Mouse (Mus musculus): ENCODE data around the gene Nav2. TPM values are rescaled to one million over a fixed set of nuclear protein-coding genes. Genes with fewer than 3 reads are reported as not detected.

Gene Nav2
- polyA plus RNA-seq, 1 experiment from 2014 or later, result 4.1 TPM

GRCm38 (mm10) chr7:49163789-49164188 lies 255.3 kb downstream of the Nav2 start:
- no peaks in the 10 kb centered on the region for H3K9me3 ChIP-seq (replicated peaks; ENCODE audit: control insufficient read depth, low read length)
- H3K4me2 ChIP-seq (ENCODE audit: low read depth, low read length), result no peak overlapping the region
- no peaks in the 10 kb centered on the region for H3K36me3 ChIP-seq (ENCODE audit: control insufficient read depth, insufficient read depth)
- H3K27ac ChIP-seq (ENCODE audit: low read length), result no peak overlapping the region
- H3K4me3 ChIP-seq (ENCODE audit: low read depth, low read length), result no peak overlapping the region
- no peaks in the 10 kb centered on the region for H3K27me3 ChIP-seq (ENCODE audit: control insufficient read depth, insufficient read depth, low read depth, low read length)
- WGBS (ENCODE audit: insufficient replicate concordance), result 63% methylated on average over 11 of the region's 11 CpGs
- H3K9ac ChIP-seq (ENCODE audit: low read depth, low read length), result no peak overlapping the region
- no peak for ATAC-seq (ENCODE audit: low read depth)
- H3K4me1 ChIP-seq (ENCODE audit: control insufficient read depth, low read depth, low read length), result peaks cover 6% of the 10 kb centered on the region

DNA sequence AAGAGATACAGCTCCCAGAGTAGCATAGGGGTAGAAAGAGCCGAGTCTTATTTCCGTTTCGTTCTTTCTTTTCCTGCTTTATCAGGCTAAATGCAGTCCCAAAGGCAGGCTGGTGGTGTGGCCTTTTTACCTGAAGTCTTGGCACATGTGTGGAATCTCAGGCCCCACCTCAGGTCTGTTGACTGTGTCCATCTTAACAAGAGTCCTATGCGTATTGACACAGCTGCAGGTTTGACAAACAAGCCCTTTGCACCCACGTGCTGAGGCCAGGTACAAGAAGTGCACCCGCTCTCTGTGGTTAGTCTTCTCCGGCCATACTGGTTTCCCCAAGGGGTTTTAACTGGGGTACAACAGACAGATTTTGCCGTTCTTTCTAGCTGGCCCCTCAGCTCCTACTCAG lies 256.4 kb downstream of the Nav2 start:
- Histone ChIP-seq H3K27me3 (ENCODE audit: control insufficient read depth, insufficient read depth, low read depth, low read length) (no peaks in the 10 kb centered on the region), H3K4me1 (ENCODE audit: control insufficient read depth, low read depth, low read length) (peaks cover 6% of the 10 kb centered on the region), H3K9ac (ENCODE audit: low read depth, low read length) (no peak overlapping the region), H3K4me3 (ENCODE audit: low read depth, low read length) (no peak overlapping the region), H3K4me2 (ENCODE audit: low read depth, low read length) (no peak overlapping the region), H3K36me3 (ENCODE audit: control insufficient read depth, insufficient read depth) (no peaks in the 10 kb centered on the region), H3K9me3 (replicated peaks; ENCODE audit: control insufficient read depth, low read length) (no peaks in the 10 kb centered on the region), H3K27ac (ENCODE audit: low read length) (no peak overlapping the region)
- WGBS (ENCODE audit: insufficient replicate concordance), result 55% methylated on average over 8 of the region's 8 CpGs
- peak; percentile 57 for ATAC-seq (ENCODE audit: low read depth)

- no peak overlapping the region for H3K4me3 ChIP-seq (ENCODE audit: low read depth, low read length)
- no peak overlapping the region for H3K4me2 ChIP-seq (ENCODE audit: low read depth, low read length)
- H3K4me1 ChIP-seq (ENCODE audit: control insufficient read depth, low read depth, low read length), result no peaks in the 10 kb centered on the region
- H3K27me3 ChIP-seq (ENCODE audit: control insufficient read depth, insufficient read depth, low read depth, low read length), result no peaks in the 10 kb centered on the region
- no peak overlapping the region for H3K9ac ChIP-seq (ENCODE audit: low read depth, low read length)
- no peak overlapping the region for H3K27ac ChIP-seq (ENCODE audit: low read length)
- H3K9me3 ChIP-seq (replicated peaks; ENCODE audit: control insufficient read depth, low read length), result no peaks in the 10 kb centered on the region
- H3K36me3 ChIP-seq (ENCODE audit: control insufficient read depth, insufficient read depth), result no peaks in the 10 kb centered on the region
- no peak for ATAC-seq (ENCODE audit: low read depth)
- WGBS (ENCODE audit: insufficient replicate concordance), result 36% methylated on average over 3 of the region's 3 CpGs
These were observed 264.4 kb downstream of the Nav2 start for GRCm38 (mm10) chr7:49172926-49173325.

- no peak overlapping the region for H3K9ac ChIP-seq (ENCODE audit: low read depth, low read length)
- no peaks in the 10 kb centered on the region for H3K27me3 ChIP-seq (ENCODE audit: control insufficient read depth, insufficient read depth, low read depth, low read length)
- H3K4me1 ChIP-seq (ENCODE audit: control insufficient read depth, low read depth, low read length), result no peaks in the 10 kb centered on the region
- ATAC-seq (ENCODE audit: low read depth), result no peak
- no peaks in the 10 kb centered on the region for H3K36me3 ChIP-seq (ENCODE audit: control insufficient read depth, insufficient read depth)
- 72% methylated on average over 9 of the region's 9 CpGs for WGBS (ENCODE audit: insufficient replicate concordance)
- H3K4me2 ChIP-seq (ENCODE audit: low read depth, low read length), result no peak overlapping the region
- no peak overlapping the region for H3K27ac ChIP-seq (ENCODE audit: low read length)
- H3K9me3 ChIP-seq (replicated peaks; ENCODE audit: control insufficient read depth, low read length), result no peaks in the 10 kb centered on the region
- no peak overlapping the region for H3K4me3 ChIP-seq (ENCODE audit: low read depth, low read length)
These were observed 267.4 kb downstream of the Nav2 start for GRCm38 (mm10) chr7:49175784-49176409.

DNA sequence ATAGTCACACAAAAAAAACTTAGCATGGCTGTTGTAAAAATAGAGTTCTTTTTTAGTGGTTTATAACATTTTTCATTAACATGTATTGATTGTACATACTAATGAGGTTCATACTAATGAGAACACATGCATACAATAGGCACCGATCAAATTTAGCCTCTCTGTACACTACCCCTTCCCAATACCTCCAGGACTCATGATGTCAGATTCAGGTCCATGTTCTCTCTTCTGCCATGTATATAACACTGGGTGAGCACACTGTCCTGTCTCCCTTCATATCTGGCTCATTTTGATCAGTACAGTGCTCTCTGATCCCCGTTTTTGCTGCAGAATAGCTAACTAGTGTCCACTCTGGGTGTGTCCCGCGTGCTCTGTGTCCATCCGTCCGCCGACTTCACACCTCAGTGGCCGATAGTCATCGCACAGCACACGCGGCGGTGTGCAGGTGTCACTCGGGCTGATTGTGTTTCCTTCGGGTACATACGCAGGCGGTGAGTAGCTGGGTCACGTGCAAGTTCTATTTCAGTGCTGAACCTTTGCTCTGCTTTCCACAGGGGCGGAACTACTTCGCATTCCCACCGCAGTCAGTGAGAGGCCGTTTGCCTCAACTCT lies 268.2 kb downstream of the Nav2 start:
- Histone ChIP-seq H3K36me3 (ENCODE audit: control insufficient read depth, insufficient read depth) (no peaks in the 10 kb centered on the region), H3K9ac (ENCODE audit: low read depth, low read length) (no peak overlapping the region), H3K4me3 (ENCODE audit: low read depth, low read length) (no peak overlapping the region), H3K27ac (ENCODE audit: low read length) (no peak overlapping the region), H3K4me2 (ENCODE audit: low read depth, low read length) (no peak overlapping the region), H3K4me1 (ENCODE audit: control insufficient read depth, low read depth, low read length) (no peaks in the 10 kb centered on the region), H3K9me3 (replicated peaks; ENCODE audit: control insufficient read depth, low read length) (no peaks in the 10 kb centered on the region), H3K27me3 (ENCODE audit: control insufficient read depth, insufficient read depth, low read depth, low read length) (no peaks in the 10 kb centered on the region)
- 76% methylated on average over 21 of the region's 21 CpGs for WGBS (ENCODE audit: insufficient replicate concordance)
- ATAC-seq (ENCODE audit: low read depth), result no peak

- WGBS (ENCODE audit: insufficient replicate concordance), result 25% methylated on average over 4 of the region's 4 CpGs
- H3K27ac ChIP-seq (ENCODE audit: low read length), result no peak overlapping the region
- peak; percentile 39; the same call in 1 of the 2 replicates for ATAC-seq (ENCODE audit: low read depth)
- no peak overlapping the region for H3K9ac ChIP-seq (ENCODE audit: low read depth, low read length)
- H3K9me3 ChIP-seq (replicated peaks; ENCODE audit: control insufficient read depth, low read length), result no peaks in the 10 kb centered on the region
- H3K27me3 ChIP-seq (ENCODE audit: control insufficient read depth, insufficient read depth, low read depth, low read length), result no peaks in the 10 kb centered on the region
- no peaks in the 10 kb centered on the region for H3K36me3 ChIP-seq (ENCODE audit: control insufficient read depth, insufficient read depth)
- H3K4me3 ChIP-seq (ENCODE audit: low read depth, low read length), result no peak overlapping the region
- H3K4me2 ChIP-seq (ENCODE audit: low read depth, low read length), result no peak overlapping the region
- H3K4me1 ChIP-seq (ENCODE audit: control insufficient read depth, low read depth, low read length), result no peaks in the 10 kb centered on the region
These were observed 269.7 kb downstream of the Nav2 start for GRCm38 (mm10) chr7:49178217-49178616.

DNA sequence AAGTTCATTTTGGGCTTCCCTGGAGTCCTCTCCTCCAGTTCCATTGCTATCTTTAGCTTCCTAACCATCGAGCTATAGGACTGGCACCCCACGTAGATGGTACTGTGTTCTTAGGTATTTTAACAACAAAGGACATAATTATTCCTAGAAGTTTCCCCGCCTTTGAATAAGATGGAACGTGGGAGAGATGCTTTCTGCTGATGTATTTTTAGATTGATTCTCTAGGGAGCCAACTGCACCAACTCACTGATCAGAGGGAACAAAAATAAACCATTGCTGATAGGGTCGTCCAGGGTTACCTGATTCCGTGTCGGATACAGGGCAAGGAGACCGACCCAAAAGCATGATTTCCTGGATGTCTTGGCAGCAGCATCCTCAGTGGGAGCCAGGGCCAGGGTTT lies 272.5 kb downstream of the Nav2 start:
- ATAC-seq (ENCODE audit: low read depth), result no peak
- Histone ChIP-seq H3K4me2 (ENCODE audit: low read depth, low read length) (no peak overlapping the region), H3K4me1 (ENCODE audit: control insufficient read depth, low read depth, low read length) (no peaks in the 10 kb centered on the region), H3K9ac (ENCODE audit: low read depth, low read length) (no peak overlapping the region), H3K4me3 (ENCODE audit: low read depth, low read length) (no peak overlapping the region), H3K27me3 (ENCODE audit: control insufficient read depth, insufficient read depth, low read depth, low read length) (no peaks in the 10 kb centered on the region), H3K27ac (ENCODE audit: low read length) (no peak overlapping the region), H3K36me3 (ENCODE audit: control insufficient read depth, insufficient read depth) (no peaks in the 10 kb centered on the region), H3K9me3 (replicated peaks; ENCODE audit: control insufficient read depth, low read length) (no peaks in the 10 kb centered on the region)
- 58% methylated on average over 8 of the region's 8 CpGs for WGBS (ENCODE audit: insufficient replicate concordance)

DNA sequence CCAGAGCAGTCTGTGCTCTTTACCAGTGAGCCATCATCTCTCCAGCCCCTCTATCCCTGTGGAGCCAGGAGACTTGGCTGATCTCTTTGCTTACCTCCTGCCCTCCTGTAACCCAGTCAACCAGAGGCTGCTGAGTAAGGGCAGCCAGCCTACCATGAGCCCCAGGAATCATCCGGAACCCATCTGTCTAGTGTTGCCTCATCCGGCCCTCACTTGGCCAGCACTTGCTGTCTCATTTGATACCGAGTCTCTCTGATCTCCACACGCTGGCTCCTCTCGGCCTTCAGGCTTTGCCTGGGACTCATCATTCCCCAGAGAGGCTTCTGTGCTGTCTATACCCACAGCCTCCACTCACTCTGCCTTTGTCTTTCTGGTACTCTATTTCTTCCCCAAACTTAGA lies 273.9 kb downstream of the Nav2 start:
- H3K4me2 ChIP-seq (ENCODE audit: low read depth, low read length), result no peak overlapping the region
- no peak overlapping the region for H3K4me3 ChIP-seq (ENCODE audit: low read depth, low read length)
- H3K27ac ChIP-seq (ENCODE audit: low read length), result no peak overlapping the region
- H3K9ac ChIP-seq (ENCODE audit: low read depth, low read length), result no peak overlapping the region
- ATAC-seq (ENCODE audit: low read depth), result no peak
- H3K27me3 ChIP-seq (ENCODE audit: control insufficient read depth, insufficient read depth, low read depth, low read length), result no peaks in the 10 kb centered on the region
- no peaks in the 10 kb centered on the region for H3K36me3 ChIP-seq (ENCODE audit: control insufficient read depth, insufficient read depth)
- no peaks in the 10 kb centered on the region for H3K4me1 ChIP-seq (ENCODE audit: control insufficient read depth, low read depth, low read length)
- no peaks in the 10 kb centered on the region for H3K9me3 ChIP-seq (replicated peaks; ENCODE audit: control insufficient read depth, low read length)
- 50% methylated on average over 5 of the region's 5 CpGs for WGBS (ENCODE audit: insufficient replicate concordance)

GRCm38 (mm10) chr7:49183696-49184095 lies 275.2 kb downstream of the Nav2 start:
- no peak overlapping the region for H3K4me3 ChIP-seq (ENCODE audit: low read depth, low read length)
- H3K27me3 ChIP-seq (ENCODE audit: control insufficient read depth, insufficient read depth, low read depth, low read length), result no peaks in the 10 kb centered on the region
- no peaks in the 10 kb centered on the region for H3K36me3 ChIP-seq (ENCODE audit: control insufficient read depth, insufficient read depth)
- no peak overlapping the region for H3K4me2 ChIP-seq (ENCODE audit: low read depth, low read length)
- H3K4me1 ChIP-seq (ENCODE audit: control insufficient read depth, low read depth, low read length), result no peaks in the 10 kb centered on the region
- no peak overlapping the region for H3K27ac ChIP-seq (ENCODE audit: low read length)
- WGBS (ENCODE audit: insufficient replicate concordance), result 62% methylated on average over 5 of the region's 5 CpGs
- H3K9me3 ChIP-seq (replicated peaks; ENCODE audit: control insufficient read depth, low read length), result no peaks in the 10 kb centered on the region
- no peak overlapping the region for H3K9ac ChIP-seq (ENCODE audit: low read depth, low read length)
- no peak for ATAC-seq (ENCODE audit: low read depth)

Data from liver, embryonic 16.5 days (tissue).